24 mouse cellular contexts compared by ENCODE assay signal in the genomic region with DNA sequence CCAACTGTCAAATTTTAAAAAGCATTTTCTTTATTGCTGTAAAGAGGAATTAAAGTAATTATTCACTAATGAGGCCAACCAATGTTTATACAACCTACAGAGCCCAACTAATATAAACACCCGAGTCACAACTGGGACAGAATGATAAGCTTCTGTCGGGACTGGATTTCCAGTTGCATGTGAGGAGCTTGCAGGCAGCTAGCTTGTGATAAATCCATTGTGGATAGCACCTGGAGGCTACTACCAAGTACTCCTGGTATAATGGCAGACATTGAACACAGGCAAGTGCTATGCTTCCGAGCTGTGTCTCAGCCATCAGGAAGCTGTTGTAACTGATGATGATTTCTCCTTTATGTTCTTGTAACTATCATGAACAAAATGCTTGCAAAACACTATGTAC. TPM values are rescaled to one million over a fixed set of nuclear protein-coding genes. Genes with fewer than 3 reads are reported as not detected.
"Had no signal": no experiment of that assay in that cellular context is flagged by ENCODE, and none has a peak within 500 bp of the region (broad histone marks: within the 10 kb centered on the region; RNA-seq: fewer than 3 reads in every experiment).

No protein-coding gene starts in this region.

- H3K27me3 ChIP-seq: limb, embryonic 12.5 days; lung, embryonic 15.5 days; neural tube, embryonic 12.5 days; stomach, embryonic 15.5 days had no signal

- ATAC-seq: inflammation-experienced regulatory T-cells, adult 6 months; intestine, postnatal 0 days had no signal

- H3K9me3 ChIP-seq: limb, embryonic 12.5 days; lung, embryonic 15.5 days; neural tube, embryonic 12.5 days; stomach, embryonic 15.5 days had no signal

- H3K27ac ChIP-seq: layer of hippocampus, adult 2 months; left cerebral cortex, adult 2 months; limb, embryonic 12.5 days; lung, embryonic 15.5 days; macrophage; neural tube, embryonic 12.5 days; stomach, embryonic 15.5 days had no signal

- DNase-seq: kidney, adult 8-10 months; kidney, postnatal 25 days; lung, postnatal 14 days; midbrain, embryonic 14.5 days; retina, postnatal 1 day; right cerebral cortex, postnatal 4 days; spleen, adult 18-20 months; thymus, adult 2 months; thymus, postnatal 25 days had no signal

- H3K4me1 ChIP-seq: limb, embryonic 12.5 days; lung, embryonic 15.5 days; neural tube, embryonic 12.5 days; stomach, embryonic 15.5 days had no signal

- H3K4me2 ChIP-seq: limb, embryonic 12.5 days; lung, embryonic 15.5 days; neural tube, embryonic 12.5 days; stomach, embryonic 15.5 days had no signal

- H3K9ac ChIP-seq: limb, embryonic 12.5 days; lung, embryonic 15.5 days; neural tube, embryonic 12.5 days; stomach, embryonic 15.5 days had no signal

- H3K4me3 ChIP-seq: layer of hippocampus, adult 2 months; left cerebral cortex, adult 2 months; limb, embryonic 12.5 days; lung, embryonic 15.5 days; neural tube, embryonic 12.5 days; stomach, embryonic 15.5 days had no signal

RNA-seq across cellular contexts. Expression of a gene that starts 54.2 kb away (rescaled TPM):
- total RNA-seq: layer of hippocampus, adult 2 months; left cerebral cortex, adult 2 months; left cerebral cortex, postnatal 36 days; liver, adult 2 months; monocyte, adult 5-6 weeks had no signal
- polyA plus RNA-seq: inflammation-experienced regulatory T-cells, adult 6 months; intestine, postnatal 0 days; kidney, embryonic 16.5 days; limb, embryonic 12.5 days; liver, adult 2 months; lung, embryonic 15.5 days; macrophage; midbrain, embryonic 14.5 days; neural tube, embryonic 12.5 days; stomach, embryonic 15.5 days; thymus, adult 2 months; urinary bladder, adult 2 months had no signal

RNA-seq across cellular contexts. Expression of a gene that starts 58.3 kb away (rescaled TPM):
- total RNA-seq: layer of hippocampus, adult 2 months; layer of hippocampus, postnatal 14 days; left cerebral cortex, adult 2 months; left cerebral cortex, postnatal 36 days; liver, adult 2 months; monocyte, adult 5-6 weeks had no signal
- polyA plus RNA-seq: inflammation-experienced regulatory T-cells, adult 6 months; intestine, postnatal 0 days; kidney, embryonic 16.5 days; limb, embryonic 12.5 days; liver, adult 2 months; lung, embryonic 15.5 days; macrophage; midbrain, embryonic 14.5 days; neural tube, embryonic 12.5 days; stomach, embryonic 15.5 days; thymus, adult 2 months; urinary bladder, adult 2 months had no signal
